Mouse (Mus musculus): ENCODE measurements around the gene Col25a1.

DNA sequence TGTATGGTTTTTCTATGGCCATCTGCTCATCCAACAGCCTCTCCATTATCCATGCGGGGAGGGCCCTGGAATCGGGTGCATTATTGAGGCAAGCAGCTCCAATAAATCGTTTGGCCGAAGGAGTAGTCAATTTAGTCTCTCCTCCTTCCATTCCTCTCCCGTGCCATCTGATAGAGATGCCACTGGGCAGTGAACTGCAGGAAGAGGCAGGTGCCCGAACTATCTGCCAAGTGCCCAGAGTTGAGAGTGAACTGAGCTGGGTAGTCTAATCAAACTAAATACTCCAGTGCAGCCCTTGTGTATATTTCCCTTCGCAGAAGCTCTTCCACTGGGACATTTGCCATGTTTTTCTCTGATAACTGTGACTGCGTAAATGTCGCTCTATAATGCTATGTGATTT, 403.7 kb downstream of the Col25a1 start:
- TF ChIP-seq CTCF (IDR thresholded peaks at IDR 0.05; ENCODE audit: borderline replicate concordance, insufficient read depth, low read depth, low read length) (no peak), POLR2A (IDR thresholded peaks at IDR 0.05; ENCODE audit: borderline replicate concordance, insufficient read depth, low read length) (no peak)
